Mouse (Mus musculus) large intestine, adult 2 months (tissue): ENCODE measurements around the gene Rnf4. TPM values are rescaled to one million over a fixed set of nuclear protein-coding genes. Genes with fewer than 3 reads are reported as not detected.

Experiments
- DNase-seq: peaks from one replicate; pipeline ENCODE4 v3.0.0-alpha.2; 2012; ENCODE audit warnings: low read depth, low spot score
- WGBS: fragments of 180-500 bp; shearing (Covaris S2); methylation state at CpG from one replicate; pipeline ENCODE4 v1.1.7; 2018; 5-methylcytosine and 5-hydroxymethylcytosine counted together
- polyA plus RNA-seq: library from polyadenylated mRNA; depleted of rRNA; stranded (reverse); fragments of >200 nt; gene quantifications from 2 replicates; pipeline ENCODE4 v1.2.3, GENCODE M21; 2012; rRNA removed

Rnf4 gene
- 60.4 and 62.9 TPM in 2 replicates for polyA plus RNA-seq

DNA sequence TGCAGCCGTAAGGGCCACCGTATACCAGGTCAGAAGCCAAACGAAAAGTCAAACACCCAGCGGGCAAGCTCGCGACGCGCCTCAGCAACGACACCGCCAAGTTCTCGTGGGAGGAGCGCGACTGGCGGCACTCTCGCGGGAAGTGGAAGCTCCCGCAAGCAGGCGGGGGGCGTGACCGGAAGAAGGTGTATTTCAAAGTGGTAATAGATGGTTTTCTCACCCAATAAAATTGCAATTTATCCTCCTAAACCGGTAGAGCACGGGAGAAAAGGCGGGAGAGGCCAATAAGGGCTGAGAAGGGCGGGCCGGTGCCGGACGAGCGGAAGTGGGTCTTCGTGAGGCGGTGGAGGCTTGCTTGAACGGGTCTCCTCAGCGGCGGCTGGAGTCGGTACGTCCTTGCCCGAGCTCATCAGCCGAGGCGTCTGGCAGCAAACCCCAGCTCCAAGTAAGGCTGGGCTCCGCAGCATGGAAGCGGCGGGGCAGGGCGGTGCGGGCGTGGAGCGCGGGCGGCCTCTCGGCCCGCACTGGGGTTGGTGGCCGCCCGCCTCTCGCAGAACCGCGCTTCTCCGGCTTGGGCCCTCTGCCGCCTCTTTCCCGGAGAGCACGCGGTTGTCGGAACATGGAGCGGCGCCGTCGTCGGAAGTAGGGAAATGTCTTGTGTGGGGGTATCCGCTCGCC lies at the start of gene Rnf4:
Gene Rnf4 (plus strand): TSS at position 193 of the 678 bp plus-strand sequence.
- peak; percentile 88 for DNase-seq
- WGBS = under 1% methylated on average over 67 of the region's 67 CpGs

DNA sequence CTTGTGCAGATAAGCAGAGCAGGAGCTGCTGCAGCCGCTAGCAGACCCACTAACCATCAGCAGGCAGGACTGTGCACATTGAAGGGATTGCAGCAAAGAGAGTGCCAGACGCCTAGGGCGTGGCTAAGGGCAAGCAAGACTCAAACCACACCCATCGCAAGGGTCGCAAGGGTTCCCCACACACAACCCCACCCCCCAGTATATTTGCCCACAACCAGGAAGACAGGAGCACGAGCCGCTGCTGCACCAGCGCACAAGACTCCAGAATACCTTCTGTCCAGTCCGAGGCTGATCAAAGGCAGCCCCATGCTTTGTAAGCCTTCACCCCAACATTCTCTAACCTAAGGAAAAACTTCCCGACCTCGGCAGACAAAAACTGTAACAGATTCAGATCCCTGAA lies 49.6 kb upstream of the Rnf4 start:
- 8% methylated on average over 11 of the region's 11 CpGs for WGBS
- DNase-seq = no peak

DNA sequence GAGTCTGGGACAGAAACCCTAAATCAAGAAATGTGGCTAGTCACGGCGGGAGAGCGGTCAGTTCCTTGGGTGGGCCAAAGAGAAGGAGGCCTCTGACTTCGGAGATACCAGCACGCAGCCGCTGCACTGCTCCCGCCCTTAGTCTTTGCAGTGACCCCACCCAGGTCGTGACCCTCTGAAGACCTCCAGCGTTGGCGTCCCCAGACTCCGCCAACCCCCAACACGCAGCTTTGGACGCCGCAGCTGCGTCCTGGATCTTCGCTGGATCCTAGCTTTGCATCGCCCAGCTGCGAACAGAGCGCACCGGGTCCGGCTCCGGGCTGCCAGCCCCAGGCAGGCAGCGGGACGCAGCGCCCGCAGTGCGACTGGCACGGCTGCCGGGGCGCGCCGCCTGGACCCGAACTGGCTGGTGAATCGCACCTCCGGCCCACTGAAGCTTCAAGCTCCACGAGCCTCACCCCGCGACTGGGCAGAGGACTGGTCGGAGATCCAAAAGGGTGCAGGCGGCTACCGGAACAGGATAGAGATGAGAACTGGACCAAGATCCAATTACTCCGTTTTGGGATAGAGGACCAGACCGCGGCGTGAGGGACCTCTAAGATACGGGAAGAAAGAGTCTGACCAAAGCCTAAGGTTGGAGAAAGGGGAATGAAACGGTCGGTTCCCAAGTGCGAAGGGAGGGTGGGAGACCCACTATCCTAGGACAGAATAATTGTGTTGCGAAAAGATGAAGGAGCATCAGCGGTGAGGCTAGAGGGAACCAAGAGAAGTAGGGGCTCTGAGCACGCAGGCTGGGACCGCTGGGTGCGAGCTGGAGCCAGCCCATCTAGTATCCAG lies 48.9 kb upstream of the Rnf4 start:
- 3% methylated on average over 54 of the region's 54 CpGs for WGBS
- DNase-seq = no peak

GRCm38 (mm10) chr5:34287838-34288145 lies 48.3 kb upstream of the Rnf4 start:
- no peak for DNase-seq
- WGBS = 3% methylated on average over 18 of the region's 18 CpGs

GRCm38 (mm10) chr5:34288154-34288716 lies 47.9 kb upstream of the Rnf4 start, which contains the start of the genes Zfyve28 and Cfap99:
Zfyve28 (minus strand) TSS chr5:34288449.
Cfap99 (plus strand) TSS chr5:34288600.
- WGBS = under 1% methylated on average over 83 of the region's 83 CpGs
- no peak for DNase-seq

DNA sequence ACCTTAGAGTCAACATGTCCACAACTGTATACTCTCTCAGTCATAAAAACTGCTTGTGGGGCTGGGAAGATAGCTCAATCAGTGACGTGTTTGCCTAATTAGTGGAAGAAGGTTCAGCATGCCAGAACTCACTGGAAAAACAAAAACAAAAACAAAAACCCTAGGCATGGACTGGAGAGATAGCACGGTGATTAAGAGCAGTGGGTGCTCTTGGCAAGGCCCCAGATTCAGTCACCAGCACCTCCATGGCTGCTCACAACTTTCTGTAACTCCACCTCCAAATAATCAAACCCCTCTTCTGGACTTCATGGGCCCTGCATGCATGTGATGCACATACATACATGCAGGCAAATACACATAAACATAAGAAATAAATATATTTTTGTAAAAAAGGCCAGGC lies 46.8 kb upstream of the Rnf4 start:
- WGBS = 54% methylated on average over 2 of the region's 2 CpGs
- DNase-seq = no peak

- no peak for DNase-seq
Measured at GRCm38 (mm10) chr5:34293363-34293762, 42.7 kb upstream of the Rnf4 start.

DNA sequence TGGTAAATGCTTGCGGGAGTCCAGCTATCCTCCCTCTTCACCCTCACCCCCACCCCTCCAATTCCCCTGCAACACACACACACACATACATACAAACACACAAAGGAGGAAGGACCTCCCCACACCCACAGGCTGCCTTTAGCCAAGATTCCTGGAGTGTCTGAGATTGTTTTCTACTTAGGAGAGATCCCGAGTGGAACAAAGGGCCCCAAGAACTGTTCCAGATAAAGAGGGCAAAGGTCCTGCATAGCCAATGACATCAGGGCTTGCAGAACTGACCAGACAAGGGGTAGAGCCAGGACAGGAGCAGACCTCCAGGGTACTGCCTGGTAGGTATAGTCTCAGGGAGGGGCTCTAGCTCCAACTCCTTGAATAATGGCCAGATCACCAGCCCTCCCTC lies 41.4 kb upstream of the Rnf4 start:
- WGBS = 37% methylated on average over 2 of the region's 2 CpGs
- DNase-seq = no peak

More at GRCm38 (mm10) chr5:34293363-34293762, 42.7 kb upstream of the Rnf4 start:
- 82% methylated on average over 6 of the region's 6 CpGs for WGBS

DNA sequence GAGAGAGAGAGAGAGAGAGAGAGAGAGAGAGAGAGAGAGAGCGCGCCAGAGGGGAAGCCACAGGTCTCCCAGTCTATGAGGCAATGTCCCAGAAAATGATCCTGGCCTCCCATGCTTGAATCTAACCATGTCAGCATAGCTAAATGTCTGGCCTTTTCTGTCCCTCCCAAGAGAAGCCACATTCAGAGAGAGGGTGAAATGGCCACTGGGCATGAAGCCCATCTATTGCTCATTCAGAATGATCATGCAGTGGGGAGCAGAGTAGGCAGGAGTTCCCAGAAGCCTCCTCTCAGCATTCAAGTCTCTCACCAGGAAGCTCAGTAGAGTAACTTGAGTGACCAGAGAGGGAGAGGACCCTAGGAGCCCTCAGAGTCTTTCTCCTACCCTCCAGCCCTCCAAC lies 40.9 kb upstream of the Rnf4 start:
- DNase-seq = no peak
- WGBS = 95% methylated on average over 2 of the region's 2 CpGs

DNA sequence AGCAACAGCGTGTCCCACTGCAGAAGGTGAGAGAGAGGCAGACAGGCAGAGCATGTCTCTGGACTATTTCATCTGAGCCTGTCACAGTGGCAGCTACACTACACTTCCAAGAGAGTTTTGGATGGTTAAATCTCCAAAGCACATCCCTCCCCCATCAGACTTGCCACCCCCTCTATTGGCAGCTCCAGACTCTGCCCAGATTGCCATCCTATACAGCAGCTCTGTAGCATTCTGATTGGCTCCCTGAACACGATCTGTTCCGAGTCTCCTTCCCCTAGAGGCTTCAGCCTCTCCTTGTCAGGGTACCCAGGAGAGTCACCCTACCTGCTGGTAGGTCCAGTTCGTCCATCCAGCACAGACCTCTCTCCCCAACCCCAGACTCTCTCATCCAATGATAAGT lies 38.0 kb upstream of the Rnf4 start:
- 44% methylated on average over 4 of the region's 4 CpGs for WGBS
- DNase-seq = no peak

- WGBS = 69% methylated on average over 10 of the region's 10 CpGs
- DNase-seq = no peak
Measured at GRCm38 (mm10) chr5:34298937-34299535, 37.1 kb upstream of the Rnf4 start.

DNA sequence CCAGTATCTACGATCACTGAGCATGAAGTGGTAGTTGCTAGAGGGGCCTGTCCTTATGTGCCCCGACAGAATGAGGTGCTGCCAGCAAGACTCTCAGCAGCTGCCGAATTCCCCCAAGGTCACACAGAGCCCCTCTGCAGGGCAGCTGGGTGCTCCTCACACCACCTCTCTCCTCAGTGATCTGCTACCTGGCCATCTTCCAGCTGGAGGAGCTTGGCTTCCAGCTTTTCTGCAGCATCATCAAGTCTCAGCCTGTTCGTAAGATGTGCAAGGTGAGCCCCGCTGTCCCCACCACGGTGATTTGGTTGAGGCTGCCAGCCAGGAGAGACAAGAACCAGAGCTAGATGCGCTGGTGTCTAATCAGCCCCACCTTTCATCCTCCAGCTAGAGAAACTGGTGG lies 33.7 kb upstream of the Rnf4 start:
- DNase-seq = no peak
- WGBS = 69% methylated on average over 7 of the region's 7 CpGs

DNA sequence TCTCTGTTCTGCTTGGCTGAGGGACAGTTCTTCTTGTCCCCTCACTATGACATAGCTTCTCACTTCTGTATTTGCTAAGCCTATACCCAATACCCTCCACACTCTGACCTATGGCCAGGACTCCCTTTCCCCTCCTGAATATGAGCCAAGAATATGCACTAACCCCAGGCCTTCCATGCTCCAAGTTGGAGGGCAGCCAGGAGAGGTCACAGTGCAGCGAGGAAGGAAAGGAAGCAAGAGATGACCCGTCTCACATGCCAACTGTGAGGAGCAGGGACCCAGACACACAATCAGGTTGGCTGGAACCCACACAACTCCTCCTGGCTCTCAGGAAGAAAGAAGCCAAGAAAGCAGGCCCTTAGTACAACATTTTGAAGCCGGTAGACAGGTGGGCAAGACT lies 27.1 kb upstream of the Rnf4 start:
- 46% methylated on average over 3 of the region's 3 CpGs for WGBS
- no peak for DNase-seq

DNA sequence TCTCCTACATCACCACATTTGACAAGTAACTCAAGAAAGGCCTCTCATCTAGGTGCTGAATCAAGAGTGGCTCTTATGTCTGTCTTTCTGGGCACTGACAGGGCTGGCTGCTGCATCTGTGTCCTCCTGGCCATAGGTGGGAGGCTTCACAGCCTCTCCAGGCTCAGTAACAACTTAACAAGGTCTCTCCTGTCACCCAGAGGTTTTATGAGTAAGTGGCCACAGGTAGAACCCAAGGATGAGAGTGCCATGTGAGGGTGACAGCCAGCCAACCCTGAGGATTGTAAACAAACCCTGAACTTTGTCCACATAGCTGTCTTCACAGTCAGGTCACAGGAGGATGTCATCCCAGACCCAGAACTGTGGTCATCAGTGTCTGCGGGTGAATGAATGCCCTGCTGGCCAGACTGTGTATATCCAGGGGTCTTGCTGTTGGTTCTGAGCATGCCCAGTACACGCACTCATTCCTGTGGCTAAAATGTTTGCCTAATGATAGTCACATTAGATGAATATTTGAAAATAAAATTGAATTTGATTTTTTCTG lies 16.5 kb upstream of the Rnf4 start:
- DNase-seq = no peak
- 51% methylated on average over 2 of the region's 2 CpGs for WGBS

GRCm38 (mm10) chr5:34321236-34321635 lies 14.9 kb upstream of the Rnf4 start:
- DNase-seq = no peak
- 80% methylated on average over 4 of the region's 4 CpGs for WGBS

DNA sequence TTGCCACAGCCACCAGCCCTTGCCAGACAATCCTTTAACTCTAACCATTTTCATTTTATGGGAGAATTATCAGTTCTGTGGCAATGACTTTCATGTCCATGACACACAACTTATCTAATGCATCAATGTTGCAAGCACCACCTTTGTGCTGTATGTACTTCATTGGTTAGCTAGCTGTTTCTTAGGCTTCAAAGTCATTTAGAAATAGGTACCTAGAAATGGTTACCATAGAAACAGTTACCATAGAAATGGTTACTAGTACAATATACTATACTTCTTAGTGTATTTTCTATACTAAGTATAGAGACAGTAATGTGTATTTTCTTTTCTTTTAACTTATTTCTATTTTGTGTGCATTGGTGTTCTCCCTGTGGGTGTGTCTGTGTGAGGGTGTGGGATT lies 10.8 kb upstream of the Rnf4 start:
- no peak for DNase-seq

DNA sequence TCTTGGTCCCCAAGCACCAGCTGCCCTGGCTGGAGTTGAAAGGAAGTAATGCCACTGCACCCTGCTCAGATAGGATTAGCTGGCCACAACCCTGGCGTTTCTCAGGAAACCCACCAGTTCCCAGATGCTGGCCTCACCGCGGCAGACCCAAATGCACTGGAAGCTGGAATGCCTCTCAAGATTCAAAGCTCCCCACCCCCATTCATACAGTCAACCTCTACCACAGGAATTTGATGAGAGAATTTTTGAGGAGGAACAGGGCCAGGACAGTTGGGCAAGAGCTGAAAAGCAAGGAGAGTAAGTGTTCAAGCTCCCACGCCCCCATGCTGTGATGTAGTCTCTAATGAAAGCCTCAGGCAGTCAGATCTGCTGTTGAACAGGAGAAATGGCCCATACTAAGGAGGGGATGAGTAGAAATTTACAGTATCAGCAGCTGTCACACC lies 9.8 kb upstream of the Rnf4 start:
- 63% methylated on average over 4 of the region's 4 CpGs for WGBS
- no peak for DNase-seq

- DNase-seq = no peak
- 14% methylated on average over 31 of the region's 31 CpGs for WGBS
Measured at GRCm38 (mm10) chr5:34326875-34327576, 9.1 kb upstream of the Rnf4 start.

DNA sequence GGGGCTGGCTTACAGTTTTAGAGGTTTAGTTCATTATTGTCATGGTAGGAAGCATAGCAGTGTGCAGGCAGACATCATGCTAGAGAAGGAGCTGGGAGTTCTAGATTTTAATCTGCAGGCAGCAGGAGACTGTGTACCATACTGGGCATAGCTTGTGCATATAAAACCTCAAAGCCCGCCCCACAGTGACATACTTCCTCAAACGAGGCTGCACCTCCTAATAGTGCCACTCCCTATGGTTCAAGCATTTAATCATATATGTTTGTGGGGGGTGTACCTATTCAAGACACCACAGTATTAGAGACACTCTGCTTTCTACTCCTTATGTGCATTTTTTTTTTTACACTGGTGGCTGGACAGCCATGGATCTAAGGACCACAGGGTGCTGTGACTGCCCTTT lies 6.0 kb upstream of the Rnf4 start:
- DNase-seq = no peak
- 68% methylated on average over 2 of the region's 2 CpGs for WGBS

- DNase-seq = no peak
- 76% methylated on average over 1 of the region's 1 CpGs for WGBS
Measured at GRCm38 (mm10) chr5:34334081-34334480, 2.0 kb upstream of the Rnf4 start.
